Mouse (Mus musculus) bone marrow macrophage, adult 2 months (primary cell): ENCODE data around the gene Nfxl1.
"Not testable (repeated sequence)": the region's sequence is repeated elsewhere in the genome, so short reads cannot be mapped to it uniquely, and the experiment has no call there.

Experiments
- CTCF ChIP-seq: IDR thresholded peaks from 2 replicates; pipeline ENCODE4 v1.5.1; 2012; ENCODE audit warnings: low read depth, mild to moderate bottlenecking, low read length, moderate library complexity
- POLR2A ChIP-seq: IDR thresholded peaks from 2 replicates; pipeline ENCODE4 v1.6.1; 2012; ENCODE audit warnings: mild to moderate bottlenecking, low read depth, low read length, borderline replicate concordance

- not testable (repeated sequence) for TF ChIP-seq CTCF, POLR2A
These were observed 26.6 kb upstream of the Nfxl1 start for GRCm38 (mm10) chr5:72586122-72586521.
